Mouse (Mus musculus) MEL (cell line): ENCODE measurements around the gene Mansc1.

Source experiments
- CTCF ChIP-seq, 3 experiments: IDR thresholded peaks in 2 of 3; conservative IDR thresholded peaks in 1 of 3; 2 replicates each; pipeline ENCODE4 v1.5.1; 2011 to 2012; ENCODE audit warnings: low read length in 3 of 3, low read depth in 2 of 3, mild to moderate bottlenecking in 2 of 3, improper control_type of control experiment in 1 of 3, inconsistent platforms in 1 of 3, mixed read lengths in 1 of 3, moderate library complexity in 1 of 3; ENCODE audit not compliant: control insufficient read depth in 1 of 3, insufficient read depth in 1 of 3, poor library complexity in 1 of 3, severe bottlenecking in 1 of 3
- E2F4 ChIP-seq: IDR thresholded peaks from 2 replicates; pipeline ENCODE4 v1.6.1; 2011; ENCODE audit warnings: low read depth, low read length, improper control_type of control experiment, borderline replicate concordance
- EP300 ChIP-seq, 2 experiments: IDR thresholded peaks; 2 replicates each; pipeline ENCODE4 v1.6.1; 2011; ENCODE audit warnings: improper control_type of control experiment in 2 of 2, low read length in 2 of 2, low read depth in 1 of 2, mild to moderate bottlenecking in 1 of 2
- GABPA ChIP-seq: IDR thresholded peaks from 2 replicates; pipeline ENCODE4 v1.6.1; 2012; ENCODE audit warnings: low read depth, mild to moderate bottlenecking, inconsistent platforms, low read length, improper control_type of control experiment, moderate library complexity
- HCFC1 ChIP-seq: IDR thresholded peaks from 2 replicates; pipeline ENCODE4 v1.6.1; 2012; ENCODE audit warnings: low read depth, mild to moderate bottlenecking, inconsistent platforms, low read length, improper control_type of control experiment, moderate library complexity
- MAX ChIP-seq: IDR thresholded peaks from 2 replicates; pipeline ENCODE4 v1.6.1; 2011; ENCODE audit warnings: low read length, improper control_type of control experiment
- MXI1 ChIP-seq: IDR thresholded peaks from 2 replicates; pipeline ENCODE4 v1.6.1; 2011; ENCODE audit warnings: mild to moderate bottlenecking, low read depth, low read length, improper control_type of control experiment
- MYC ChIP-seq: IDR thresholded peaks from 2 replicates; pipeline ENCODE4 v1.6.1; 2011; ENCODE audit warnings: low read depth, mild to moderate bottlenecking, low read length, improper control_type of control experiment, moderate library complexity
- NELFE ChIP-seq: IDR thresholded peaks from 2 replicates; pipeline ENCODE4 v1.6.1; 2011; ENCODE audit warnings: low read depth, low read length, improper control_type of control experiment
- POLR2A ChIP-seq, 2 experiments: IDR thresholded peaks; 2 replicates each; pipeline ENCODE4 v1.6.1; 2011 to 2012; ENCODE audit warnings: low read length in 2 of 2, mild to moderate bottlenecking in 2 of 2, control low read depth in 1 of 2, improper control_type of control experiment in 1 of 2, low read depth in 1 of 2, moderate library complexity in 1 of 2; ENCODE audit not compliant: control insufficient read depth in 1 of 2, insufficient read depth in 1 of 2, poor library complexity in 1 of 2
- RAD21 ChIP-seq: IDR thresholded peaks from 2 replicates; pipeline ENCODE4 v1.6.1; 2011; ENCODE audit warnings: mild to moderate bottlenecking, low read depth, low read length, improper control_type of control experiment
- SMC3 ChIP-seq: IDR thresholded peaks from 2 replicates; pipeline ENCODE4 v1.6.1; 2011; ENCODE audit warnings: low read depth, low read length, improper control_type of control experiment
- TAL1 ChIP-seq: IDR thresholded peaks from 2 replicates; pipeline ENCODE4 v1.6.1; 2012; ENCODE audit warnings: mild to moderate bottlenecking, inconsistent platforms, low read length, moderate library complexity, mixed read lengths
- ZNF384 ChIP-seq: IDR thresholded peaks from 2 replicates; pipeline ENCODE4 v1.6.1; 2012; ENCODE audit warnings: low read depth, mild to moderate bottlenecking, inconsistent platforms, low read length, improper control_type of control experiment

DNA sequence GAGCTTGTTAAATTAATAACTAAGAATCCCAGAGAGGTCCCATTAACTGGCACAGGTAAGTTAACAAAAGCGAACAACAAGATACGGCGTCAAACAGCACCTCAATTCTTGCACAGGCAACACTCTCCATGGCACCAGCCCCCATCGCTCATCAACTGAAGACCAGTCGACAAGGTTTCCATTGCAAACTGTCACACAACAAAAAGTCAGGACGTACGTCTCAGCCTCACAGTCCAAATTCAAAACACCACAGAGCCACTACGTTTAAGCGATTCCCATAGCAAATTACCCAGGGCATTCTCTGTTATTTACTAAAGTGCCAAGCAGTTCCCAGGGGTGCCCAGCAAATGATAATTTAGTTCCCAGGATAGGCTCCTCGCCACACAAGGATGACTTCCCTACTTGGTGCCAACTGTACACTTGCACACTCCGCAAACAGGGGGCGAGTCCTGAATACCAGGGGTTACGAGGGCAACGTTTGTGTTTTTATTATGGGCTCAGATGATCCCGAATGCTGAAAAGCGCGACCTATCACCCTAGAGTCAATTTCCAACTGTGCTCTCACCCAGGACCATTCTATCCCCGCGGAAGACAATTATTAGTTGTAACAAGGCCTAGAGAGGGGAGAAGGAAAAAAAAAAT lies 66.6 kb downstream of the Mansc1 start:
- TF ChIP-seq POLR2A (IDR thresholded peaks at IDR 0.05; ENCODE audit: control insufficient read depth in 1 of 2, insufficient read depth in 1 of 2, low read depth in 1 of 2, low read length in 2 of 2, poor library complexity in 1 of 2) (no peak), ZNF384 (no peak), TAL1 (no peak), NELFE (no peak), MYC (no peak), CTCF (IDR thresholded peaks at IDR 0.05 in 2 of 3, conservative IDR thresholded peaks at IDR 0.05 in 1 of 3; ENCODE audit: control insufficient read depth in 1 of 3, insufficient read depth in 1 of 3, low read depth in 2 of 3, low read length in 3 of 3, poor library complexity in 1 of 3, severe bottlenecking in 1 of 3) (no peak), HCFC1 (no peak), MXI1 (no peak), MAX (no peak), RAD21 (no peak), SMC3 (no peak), GABPA (no peak), E2F4 (no peak), EP300 (IDR thresholded peaks at IDR 0.05; ENCODE audit: low read depth in 1 of 2, low read length in 2 of 2) (no peak)
